Mouse (Mus musculus) liver, embryonic 13.5 days (tissue): ENCODE measurements around the gene Retreg1. TPM values are rescaled to one million over a fixed set of nuclear protein-coding genes. Genes with fewer than 3 reads are reported as not detected.

Experiments
- ATAC-seq: fragments of 200-750 bp; cut with Nextera tagmentation; 2 replicates; pipeline ENCODE4 v1.8.0; 2017; ENCODE audit warnings: low read depth, mild to moderate bottlenecking, moderate number of reproducible peaks, moderate library complexity
- DNase-seq: peaks from one replicate; pipeline ENCODE4 v3.0.0; 2022
- H3K27ac ChIP-seq: fragments of 300-500 bp; sonication (generic); 2 replicates; pipeline ENCODE4 v1.5.1; 2015; ENCODE audit warnings: moderate library complexity, mild to moderate bottlenecking, inconsistent platforms
- H3K27me3 ChIP-seq: fragments of 300-500 bp; sonication (generic); 2 replicates; pipeline ENCODE4 v1.6.1; 2015; ENCODE audit warnings: mild to moderate bottlenecking, inconsistent platforms
- H3K36me3 ChIP-seq: fragments of 300-500 bp; sonication (generic); 2 replicates; pipeline ENCODE4 v1.6.1; 2015; ENCODE audit warnings: mild to moderate bottlenecking, inconsistent platforms
- H3K4me1 ChIP-seq: fragments of 300-500 bp; sonication (generic); replicated peaks from 2 replicates; pipeline ENCODE4 v1.6.1; 2015; ENCODE audit warnings: inconsistent platforms
- H3K4me2 ChIP-seq: fragments of 300-500 bp; sonication (generic); 2 replicates; pipeline ENCODE4 v1.6.1; 2015; ENCODE audit warnings: inconsistent platforms, mild to moderate bottlenecking, moderate library complexity
- H3K4me3 ChIP-seq: fragments of 300-500 bp; sonication (generic); replicated peaks from 2 replicates; pipeline ENCODE4 v1.5.1; 2015; ENCODE audit warnings: mild to moderate bottlenecking, inconsistent platforms
- H3K9ac ChIP-seq: fragments of 300-500 bp; sonication (generic); 2 replicates; pipeline ENCODE4 v1.6.1; 2015; ENCODE audit warnings: mild to moderate bottlenecking, inconsistent platforms
- H3K9me3 ChIP-seq: fragments of 300-500 bp; sonication (generic); replicated peaks from 2 replicates; pipeline ENCODE4 v1.6.1; 2016; ENCODE audit warnings: inconsistent platforms
- WGBS: fragments of 180-500 bp; shearing (Covaris S2); methylation state at CpG from one replicate; pipeline ENCODE4 v1.1.7; 2015; ENCODE audit not compliant: insufficient replicate concordance; 5-methylcytosine and 5-hydroxymethylcytosine counted together
- polyA plus RNA-seq: library from polyadenylated mRNA; unstranded; fragments of >200 nt; fragmentation: Nextera tagmentation; extraction: Ambion mirVana; gene quantifications from 2 replicates; pipeline ENCODE4 v1.2.1, GENCODE M21; 2015

The Retreg1 gene
- polyA plus RNA-seq, 1 experiment from 2014 or later, result 1.4 TPM

- no peak for DNase-seq
- H3K9me3 ChIP-seq, result no peaks in the 10 kb centered on the region
- H3K27ac ChIP-seq, result no peak overlapping the region
- no peak overlapping the region for H3K9ac ChIP-seq
- no peaks in the 10 kb centered on the region for H3K4me1 ChIP-seq
- no peak for ATAC-seq
- WGBS, result 82% methylated on average over 9 of the region's 9 CpGs
- no peak overlapping the region for H3K4me2 ChIP-seq
- no peak overlapping the region for H3K4me3 ChIP-seq
- H3K27me3 ChIP-seq, result no peaks in the 10 kb centered on the region
- peaks cover 48% of the 10 kb centered on the region for H3K36me3 ChIP-seq
Measured at GRCm38 (mm10) chr15:25806878-25807277, 36.1 kb upstream of the Retreg1 start.

- Histone ChIP-seq H3K9ac (no peak overlapping the region), H3K36me3 (peaks cover 45% of the 10 kb centered on the region), H3K27me3 (no peaks in the 10 kb centered on the region), H3K4me2 (no peak overlapping the region), H3K4me1 (no peaks in the 10 kb centered on the region), H3K27ac (no peak overlapping the region), H3K9me3 (no peaks in the 10 kb centered on the region), H3K4me3 (no peak overlapping the region)
- ATAC-seq, result no peak
- WGBS, result 81% methylated on average over 20 of the region's 20 CpGs
- no peak for DNase-seq
Measured at GRCm38 (mm10) chr15:25808677-25809460, 34.1 kb upstream of the Retreg1 start.

- no peaks in the 10 kb centered on the region for H3K9me3 ChIP-seq
- ATAC-seq, result 0 out of 2 replicates have a peak, but pooled peaks have one; percentile 26
- no peak overlapping the region for H3K4me3 ChIP-seq
- H3K36me3 ChIP-seq, result peaks cover 47% of the 10 kb centered on the region
- WGBS, result 70% methylated on average over 6 of the region's 6 CpGs
- H3K9ac ChIP-seq, result no peak overlapping the region
- no peak overlapping the region for H3K4me2 ChIP-seq
- H3K27ac ChIP-seq, result no peak overlapping the region
- H3K4me1 ChIP-seq, result no peaks in the 10 kb centered on the region
- DNase-seq, result no peak
- no peaks in the 10 kb centered on the region for H3K27me3 ChIP-seq
Measured at GRCm38 (mm10) chr15:25809669-25810068, 33.3 kb upstream of the Retreg1 start.

- H3K4me1 ChIP-seq, result no peaks in the 10 kb centered on the region
- H3K27ac ChIP-seq, result no peak overlapping the region
- no peak overlapping the region for H3K9ac ChIP-seq
- WGBS, result 75% methylated on average over 11 of the region's 11 CpGs
- DNase-seq (no peak), ATAC-seq (no peak)
- H3K27me3 ChIP-seq, result no peaks in the 10 kb centered on the region
- H3K4me3 ChIP-seq, result no peak overlapping the region
- no peak overlapping the region for H3K4me2 ChIP-seq
- H3K9me3 ChIP-seq, result no peaks in the 10 kb centered on the region
- peaks cover 39% of the 10 kb centered on the region for H3K36me3 ChIP-seq
Measured at GRCm38 (mm10) chr15:25811834-25812250, 31.1 kb upstream of the Retreg1 start.

GRCm38 (mm10) chr15:25812479-25812878 lies 30.5 kb upstream of the Retreg1 start:
- Histone ChIP-seq H3K9me3 (no peaks in the 10 kb centered on the region), H3K27ac (no peak overlapping the region), H3K4me1 (no peaks in the 10 kb centered on the region), H3K4me2 (no peak overlapping the region), H3K9ac (no peak overlapping the region), H3K36me3 (peaks cover 34% of the 10 kb centered on the region), H3K4me3 (no peak overlapping the region), H3K27me3 (no peaks in the 10 kb centered on the region)
- 63% methylated on average over 12 of the region's 12 CpGs for WGBS
- DNase-seq (no peak), ATAC-seq (no peak)

GRCm38 (mm10) chr15:25814535-25814934 lies 28.4 kb upstream of the Retreg1 start:
- Histone ChIP-seq H3K27ac (no peak overlapping the region), H3K9ac (no peak overlapping the region), H3K4me2 (no peak overlapping the region), H3K27me3 (no peaks in the 10 kb centered on the region), H3K4me3 (no peak overlapping the region), H3K36me3 (peaks cover 32% of the 10 kb centered on the region), H3K4me1 (no peaks in the 10 kb centered on the region), H3K9me3 (no peaks in the 10 kb centered on the region)
- no peak for DNase-seq
- 68% methylated on average over 3 of the region's 3 CpGs for WGBS
- no peak for ATAC-seq

GRCm38 (mm10) chr15:25817191-25817590 lies 25.8 kb upstream of the Retreg1 start:
- ATAC-seq (no peak), DNase-seq (no peak)
- H3K4me2 ChIP-seq, result no peak overlapping the region
- H3K27ac ChIP-seq, result no peak overlapping the region
- no peak overlapping the region for H3K9ac ChIP-seq
- no peak overlapping the region for H3K4me3 ChIP-seq
- H3K36me3 ChIP-seq, result peaks cover 12% of the 10 kb centered on the region; the same call in 1 of the 2 replicates
- H3K4me1 ChIP-seq, result no peaks in the 10 kb centered on the region
- 66% methylated on average over 2 of the region's 2 CpGs for WGBS
- H3K27me3 ChIP-seq, result no peaks in the 10 kb centered on the region
- H3K9me3 ChIP-seq, result no peaks in the 10 kb centered on the region

- Histone ChIP-seq H3K27me3 (no peaks in the 10 kb centered on the region), H3K9me3 (no peaks in the 10 kb centered on the region), H3K9ac (no peak overlapping the region), H3K27ac (no peak overlapping the region), H3K4me2 (no peak overlapping the region), H3K4me3 (no peak overlapping the region), H3K36me3 (no peaks in the 10 kb centered on the region), H3K4me1 (no peaks in the 10 kb centered on the region)
- ATAC-seq (no peak), DNase-seq (no peak)
Measured at GRCm38 (mm10) chr15:25821981-25822380, 21.0 kb upstream of the Retreg1 start.

GRCm38 (mm10) chr15:25822656-25823055 lies 20.3 kb upstream of the Retreg1 start:
- no peak overlapping the region for H3K4me3 ChIP-seq
- H3K4me1 ChIP-seq, result no peaks in the 10 kb centered on the region
- H3K4me2 ChIP-seq, result no peak overlapping the region
- DNase-seq, result no peak
- no peak overlapping the region for H3K9ac ChIP-seq
- no peaks in the 10 kb centered on the region for H3K9me3 ChIP-seq
- no peak overlapping the region for H3K27ac ChIP-seq
- H3K36me3 ChIP-seq, result no peaks in the 10 kb centered on the region
- 33% methylated on average over 3 of the region's 3 CpGs for WGBS
- H3K27me3 ChIP-seq, result no peaks in the 10 kb centered on the region
- ATAC-seq, result no peak

GRCm38 (mm10) chr15:25826531-25826961 lies 16.4 kb upstream of the Retreg1 start:
- Histone ChIP-seq H3K4me2 (no peak overlapping the region), H3K36me3 (no peaks in the 10 kb centered on the region), H3K27me3 (no peaks in the 10 kb centered on the region), H3K9me3 (no peaks in the 10 kb centered on the region), H3K27ac (no peak overlapping the region), H3K9ac (no peak overlapping the region), H3K4me1 (peaks cover 2% of the 10 kb centered on the region; the same call in 1 of the 2 replicates), H3K4me3 (no peak overlapping the region)
- no peak for DNase-seq
- ATAC-seq, result no peak
- 62% methylated on average over 8 of the region's 8 CpGs for WGBS

GRCm38 (mm10) chr15:25828464-25828863 lies 14.5 kb upstream of the Retreg1 start:
- WGBS, result 18% methylated on average over 10 of the region's 10 CpGs
- ATAC-seq (peak; percentile 39; the same call in 1 of the 2 replicates), DNase-seq (no peak)

GRCm38 (mm10) chr15:25830426-25830825 lies 12.6 kb upstream of the Retreg1 start:
- Histone ChIP-seq H3K4me2 (no peak overlapping the region), H3K27ac (no peak overlapping the region), H3K4me1 (peaks cover 2% of the 10 kb centered on the region; the same call in 1 of the 2 replicates), H3K4me3 (no peak overlapping the region), H3K9ac (no peak overlapping the region), H3K36me3 (no peaks in the 10 kb centered on the region), H3K27me3 (no peaks in the 10 kb centered on the region), H3K9me3 (no peaks in the 10 kb centered on the region)
- no peak for DNase-seq
- no peak for ATAC-seq
- WGBS, result 10% methylated on average over 2 of the region's 2 CpGs

More at GRCm38 (mm10) chr15:25828464-25828863, 14.5 kb upstream of the Retreg1 start:
- Histone ChIP-seq H3K27me3 (no peaks in the 10 kb centered on the region), H3K4me1 (peaks cover 2% of the 10 kb centered on the region; the same call in 1 of the 2 replicates), H3K9ac (no peak overlapping the region), H3K9me3 (no peaks in the 10 kb centered on the region), H3K4me2 (no peak overlapping the region), H3K4me3 (no peak overlapping the region), H3K36me3 (no peaks in the 10 kb centered on the region), H3K27ac (no peak overlapping the region)
